Mouse (Mus musculus) liver, embryonic 14.5 days (tissue): Measurements from ENCODE around the gene Bcl2l2.

Experiments
- CTCF ChIP-seq: IDR thresholded peaks from 2 replicates; pipeline ENCODE4 v1.5.1; 2016; ENCODE audit warnings: antibody characterized with exemption, low read depth, control low read depth
- EP300 ChIP-seq: IDR thresholded peaks from 2 replicates; pipeline ENCODE4 v1.6.1; 2016; ENCODE audit warnings: antibody characterized with exemption, low read depth

DNA sequence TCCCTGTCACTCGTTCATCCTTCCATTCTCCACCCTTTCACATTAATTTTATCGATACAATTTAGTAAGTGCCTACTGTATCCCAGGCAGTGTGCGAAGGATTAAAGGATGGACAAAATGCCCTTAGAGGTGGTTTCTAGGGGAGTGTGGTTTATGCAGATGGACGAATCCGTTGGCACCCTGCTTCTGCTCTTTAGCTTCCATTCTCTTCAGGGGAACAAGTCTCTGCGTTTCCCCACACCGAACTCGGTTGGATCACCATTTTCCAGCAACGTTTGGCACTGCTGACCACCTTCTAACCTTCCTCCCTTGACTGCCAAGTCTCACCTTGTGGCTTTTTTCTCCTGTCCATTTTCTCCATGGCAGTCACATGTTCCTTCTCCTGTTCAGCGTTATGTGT, 30.2 kb downstream of the Bcl2l2 start:
- no peak for TF ChIP-seq CTCF
- no peak for TF ChIP-seq EP300
